Mouse (Mus musculus): Measurements from ENCODE around the gene Hdgfl2. TPM values are rescaled to one million over a fixed set of nuclear protein-coding genes. Genes with fewer than 3 reads are reported as not detected.
A peak's percentile ranks its signal among the peaks of the same experiment; 100 is the strongest.

Hdgfl2 gene
- polyA plus RNA-seq, 1 experiment from 2014 or later = 119 TPM

DNA sequence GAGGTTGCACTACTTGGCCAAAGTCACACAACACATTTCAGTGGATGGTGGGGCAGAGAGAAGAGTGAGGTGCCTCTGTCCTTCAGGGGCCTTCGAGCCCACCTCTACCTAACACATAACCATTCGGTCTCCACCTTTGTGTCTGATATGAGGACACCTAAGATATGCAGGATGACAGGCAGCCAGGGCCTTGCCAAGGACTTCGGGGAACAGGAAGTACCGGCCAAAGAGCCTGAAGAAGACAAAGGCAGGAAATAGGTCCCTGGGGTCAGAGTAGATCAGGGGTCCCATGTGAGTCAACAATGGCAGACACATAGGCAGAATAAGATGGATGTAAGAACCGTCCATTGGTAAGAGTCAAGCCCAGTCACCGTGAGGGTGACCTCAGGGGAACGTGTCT is 57.1 kb downstream of the Hdgfl2 start:
- no peak overlapping the region for H3K4me2 ChIP-seq
- H3K27me3 ChIP-seq = peaks cover 32% of the 10 kb centered on the region
- 72% methylated on average over 7 of the region's 7 CpGs for WGBS

DNA sequence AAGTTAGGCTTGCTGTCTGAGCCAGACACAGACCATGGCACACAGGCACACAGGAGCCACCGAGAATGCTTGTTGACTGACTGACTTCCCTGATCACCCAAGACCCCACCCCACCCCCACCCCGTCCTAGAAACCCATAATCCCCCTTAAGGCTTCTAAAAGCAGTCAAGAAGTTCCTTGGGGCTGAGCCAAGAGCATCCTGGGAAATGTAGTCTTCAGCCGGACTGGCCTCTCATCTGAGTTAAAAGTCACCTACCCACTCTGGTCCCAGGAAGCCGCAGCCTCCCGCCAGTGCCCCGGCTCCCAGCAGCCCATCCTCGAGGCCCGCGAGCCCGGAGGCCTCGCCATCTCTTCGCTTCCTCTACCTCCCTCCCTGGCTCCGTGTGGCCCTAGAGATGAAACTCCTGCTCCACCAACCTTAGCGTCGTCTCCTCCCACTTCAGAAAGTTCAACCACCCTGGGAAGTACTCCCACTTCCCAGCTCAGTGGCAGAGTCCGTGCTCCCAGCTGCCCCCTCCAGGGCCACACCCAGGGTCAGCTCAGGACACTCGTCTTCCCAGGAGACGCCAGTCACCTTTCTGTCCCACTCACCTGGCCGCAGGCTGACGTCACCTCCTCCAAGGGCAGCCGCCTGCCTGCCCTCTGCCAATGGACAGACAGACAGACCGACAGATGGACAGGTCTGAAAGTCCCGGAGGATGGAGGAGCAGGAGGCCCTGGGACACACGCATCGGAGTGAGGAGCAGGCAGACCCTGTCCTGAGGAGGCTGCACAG is 58.6 kb downstream of the Hdgfl2 start:
- Histone ChIP-seq H3K27me3 (peaks cover 46% of the 10 kb centered on the region), H3K4me1 (peaks cover 41% of the 10 kb centered on the region), H3K27ac (no peak overlapping the region), H3K36me3 (no peaks in the 10 kb centered on the region), H3K4me3 (no peak overlapping the region), H3K4me2 (peak overlapping the region; percentile 42; the same call in 1 of the 2 replicates), H3K9me3 (no peaks in the 10 kb centered on the region), H3K9ac (no peak overlapping the region)
- ATAC-seq (ENCODE audit: borderline replicate concordance, extremely low read depth, low FRiP score, low TSS enrichment) = no peak
- 20% methylated on average over 25 of the region's 25 CpGs for WGBS

More for the DNA sequence above, 57.1 kb downstream of the Hdgfl2 start:
- ATAC-seq (ENCODE audit: borderline replicate concordance, extremely low read depth, low FRiP score, low TSS enrichment) = no peak
- no peaks in the 10 kb centered on the region for H3K36me3 ChIP-seq
- no peak overlapping the region for H3K27ac ChIP-seq
- H3K9me3 ChIP-seq = no peaks in the 10 kb centered on the region
- H3K4me3 ChIP-seq = no peak overlapping the region
- H3K4me1 ChIP-seq = peaks cover 31% of the 10 kb centered on the region
- H3K9ac ChIP-seq = no peak overlapping the region

DNA sequence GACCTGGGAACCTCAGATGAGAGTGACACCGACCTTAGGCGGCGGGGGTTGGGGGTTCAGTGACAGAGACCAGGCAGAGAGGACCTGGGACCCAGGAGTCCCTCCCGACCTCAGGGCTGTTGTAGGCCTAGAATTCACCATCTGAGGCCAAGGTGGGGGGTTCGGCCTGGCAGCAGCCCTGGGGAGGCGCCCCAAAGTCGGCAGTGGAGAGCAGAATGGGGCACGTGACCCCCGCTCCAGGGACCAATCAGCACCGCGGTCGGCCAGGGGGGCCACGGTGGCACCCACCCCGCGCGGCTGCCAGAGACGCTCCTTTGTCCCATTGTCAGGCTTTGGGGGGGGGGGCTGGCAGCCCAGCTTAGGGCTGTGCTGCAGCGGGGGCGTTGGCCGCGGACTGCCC is 59.9 kb downstream of the Hdgfl2 start:
- ATAC-seq (ENCODE audit: borderline replicate concordance, extremely low read depth, low FRiP score, low TSS enrichment) = 0 out of 2 replicates have a peak, but pooled peaks have one; percentile 10

DNA sequence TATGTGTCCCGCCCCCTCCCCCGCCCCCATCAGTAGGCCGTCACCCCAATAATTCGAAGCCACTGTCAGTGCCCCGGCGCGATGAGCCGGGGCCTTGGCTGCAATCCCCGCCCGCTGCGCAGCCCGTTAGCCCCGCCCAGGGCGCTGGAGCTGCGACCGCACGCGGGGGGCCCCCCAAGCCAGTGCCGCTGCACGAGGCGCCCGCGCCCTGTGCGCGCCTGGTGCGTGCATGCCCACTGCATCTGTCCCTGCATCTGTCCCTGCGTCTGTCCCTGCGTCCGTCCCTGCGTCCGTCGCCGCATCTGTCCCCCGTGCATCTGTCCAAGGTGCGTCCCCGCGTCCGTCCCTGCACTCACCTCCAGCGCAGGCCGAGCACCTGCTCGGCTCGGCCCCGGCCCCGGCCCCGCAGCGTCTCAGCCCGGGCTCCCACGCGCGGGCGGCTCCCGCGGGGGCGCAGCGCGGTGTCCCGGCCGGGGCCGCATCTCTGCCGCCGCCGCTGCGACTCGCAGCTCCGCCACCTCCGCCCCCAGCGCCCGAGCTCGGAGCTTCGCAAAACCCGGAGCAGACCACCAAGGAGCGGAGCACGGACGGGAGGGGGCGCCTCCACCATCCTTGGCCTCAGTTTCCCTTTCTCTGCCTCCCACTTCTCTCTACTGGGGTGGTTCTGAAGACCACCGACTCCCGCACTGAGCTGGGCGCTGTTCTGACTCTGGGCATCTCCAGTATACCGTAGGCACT is 60.6 kb downstream of the Hdgfl2 start, which contains the start of gene Sema6b:
Sema6b (minus strand) TSS at position 486 of the 738 bp plus-strand sequence.
- Histone ChIP-seq H3K9me3 (no peaks in the 10 kb centered on the region), H3K4me2 (peak within 1 kb of the TSS; percentile 100), H3K4me1 (peaks cover 25% of the 10 kb centered on the region), H3K4me3 (peak within 1 kb of the TSS; percentile 67), H3K9ac (peak within 1 kb of the TSS; percentile 42; the same call in 1 of the 2 replicates), H3K27me3 (peaks cover 65% of the 10 kb centered on the region), H3K27ac (no peak within 1 kb of the TSS), H3K36me3 (no peaks in the 10 kb centered on the region)
- 2% methylated on average over 65 of the region's 79 CpGs for WGBS
- ATAC-seq (ENCODE audit: borderline replicate concordance, extremely low read depth, low FRiP score, low TSS enrichment) = peak; percentile 19; the same call in 1 of the 2 replicates

More for the DNA sequence above, 59.9 kb downstream of the Hdgfl2 start:
- Histone ChIP-seq H3K4me3 (peak overlapping the region; percentile 67), H3K9me3 (no peaks in the 10 kb centered on the region), H3K27me3 (peaks cover 59% of the 10 kb centered on the region), H3K27ac (no peak overlapping the region), H3K4me1 (peaks cover 30% of the 10 kb centered on the region), H3K4me2 (peak overlapping the region; percentile 100), H3K9ac (peak overlapping the region; percentile 42; the same call in 1 of the 2 replicates), H3K36me3 (no peaks in the 10 kb centered on the region)
- WGBS = 9% methylated on average over 21 of the region's 21 CpGs

DNA sequence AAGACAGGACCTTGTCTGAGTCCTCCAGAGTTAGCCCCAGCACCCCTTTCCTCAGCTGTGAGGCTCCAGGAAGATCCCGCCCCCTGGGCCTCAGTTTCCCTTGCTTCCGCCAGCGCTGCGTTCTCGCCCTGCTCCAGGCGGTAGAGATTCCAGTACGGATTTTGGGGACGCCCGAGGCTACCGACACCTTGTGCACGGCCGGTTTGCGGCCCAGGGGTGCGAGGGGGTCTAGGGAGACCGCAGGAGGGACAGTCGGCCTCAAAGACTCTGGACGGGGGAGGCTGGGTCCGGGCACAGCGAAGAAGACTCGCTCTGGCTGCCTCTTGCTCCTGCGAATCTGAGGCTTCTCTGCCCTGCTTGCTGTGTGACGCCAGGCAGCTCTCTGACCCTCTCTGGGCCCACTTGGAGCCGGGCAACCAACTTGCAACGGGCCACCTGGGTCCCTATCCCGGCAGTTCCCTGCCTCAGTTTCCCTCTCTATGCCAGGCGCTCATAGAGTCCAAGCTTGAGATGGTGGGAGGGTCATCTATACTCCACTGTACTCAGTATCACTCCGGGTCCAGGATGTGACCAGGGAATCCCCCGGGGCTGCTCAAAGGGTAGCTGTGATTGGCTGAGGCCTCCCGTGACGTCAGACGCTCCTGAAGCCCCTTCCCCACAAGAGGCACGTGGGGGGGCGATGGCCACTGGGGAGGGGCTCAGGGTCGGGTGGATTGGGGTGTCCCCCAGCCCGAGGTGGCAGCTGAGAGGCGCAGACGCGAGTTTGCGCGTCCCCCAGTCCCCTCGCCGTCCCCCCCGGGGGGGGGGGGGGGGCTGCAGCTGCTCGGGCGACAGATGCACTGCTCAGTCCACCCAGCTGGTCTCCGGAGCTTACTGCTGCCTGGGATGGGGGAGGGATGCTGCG is 62.5 kb downstream of the Hdgfl2 start:
- WGBS = under 1% methylated on average over 44 of the region's 47 CpGs
- H3K4me2 ChIP-seq = peak overlapping the region; percentile 75
- no peaks in the 10 kb centered on the region for H3K9me3 ChIP-seq
- H3K27me3 ChIP-seq = peaks cover 85% of the 10 kb centered on the region
- H3K4me3 ChIP-seq = peak overlapping the region; percentile 37
- no peaks in the 10 kb centered on the region for H3K36me3 ChIP-seq
- no peak overlapping the region for H3K9ac ChIP-seq
- peaks cover 25% of the 10 kb centered on the region for H3K4me1 ChIP-seq
- ATAC-seq (ENCODE audit: borderline replicate concordance, extremely low read depth, low FRiP score, low TSS enrichment) = 0 out of 2 replicates have a peak, but pooled peaks have one; percentile 4
- H3K27ac ChIP-seq = no peak overlapping the region

DNA sequence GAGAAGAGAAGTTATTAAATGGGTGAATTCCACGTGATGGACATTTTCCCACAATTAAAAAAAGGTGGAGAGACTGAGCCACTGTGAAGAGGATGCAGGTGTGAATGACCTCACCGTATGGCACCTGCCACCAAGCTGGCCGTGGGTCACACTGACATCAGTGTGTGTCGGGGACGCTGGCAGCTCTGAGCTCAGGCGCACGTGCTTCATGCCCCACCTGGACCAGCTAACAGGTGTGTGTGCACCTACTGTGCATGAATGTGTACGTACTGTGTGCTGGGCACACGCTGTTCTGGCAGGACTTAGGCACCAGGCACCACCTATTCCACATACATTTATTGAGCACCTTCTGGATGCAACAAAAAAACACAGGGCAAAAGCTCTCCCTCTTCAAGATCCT is 65.1 kb downstream of the Hdgfl2 start:
- Histone ChIP-seq H3K27ac (no peak overlapping the region), H3K4me2 (no peak overlapping the region), H3K36me3 (no peaks in the 10 kb centered on the region), H3K4me1 (peaks cover 23% of the 10 kb centered on the region), H3K9ac (no peak overlapping the region), H3K4me3 (no peak overlapping the region), H3K9me3 (no peaks in the 10 kb centered on the region), H3K27me3 (peaks cover 98% of the 10 kb centered on the region)
- no peak for ATAC-seq (ENCODE audit: borderline replicate concordance, extremely low read depth, low FRiP score, low TSS enrichment)
- WGBS = 56% methylated on average over 9 of the region's 9 CpGs

DNA sequence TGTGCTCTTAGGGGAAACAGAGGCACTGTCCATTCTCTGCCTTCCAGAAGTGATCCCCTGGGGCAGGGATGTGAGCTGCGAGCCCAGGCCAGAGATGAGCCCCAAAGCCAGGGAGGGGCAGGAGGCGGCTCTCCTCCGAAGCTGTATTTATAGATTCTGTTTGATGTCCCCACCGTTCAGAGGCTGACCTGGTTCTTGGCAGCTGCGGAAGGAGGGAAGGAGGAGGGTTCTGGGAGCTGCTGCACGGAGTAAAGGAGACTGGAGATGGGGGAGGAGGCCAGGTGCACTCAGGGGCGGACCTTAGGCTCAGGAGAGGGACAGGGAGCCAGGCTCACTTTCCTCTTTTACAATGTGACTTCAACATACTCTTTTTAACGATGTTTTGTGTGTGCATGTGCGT is 66.7 kb downstream of the Hdgfl2 start:
- Histone ChIP-seq H3K4me3 (no peak overlapping the region), H3K27ac (no peak overlapping the region), H3K9me3 (no peaks in the 10 kb centered on the region), H3K4me2 (no peak overlapping the region), H3K4me1 (peaks cover 17% of the 10 kb centered on the region), H3K36me3 (no peaks in the 10 kb centered on the region), H3K27me3 (peaks cover 97% of the 10 kb centered on the region), H3K9ac (no peak overlapping the region)
- ATAC-seq (ENCODE audit: borderline replicate concordance, extremely low read depth, low FRiP score, low TSS enrichment) = no peak
- WGBS = 25% methylated on average over 9 of the region's 9 CpGs

DNA sequence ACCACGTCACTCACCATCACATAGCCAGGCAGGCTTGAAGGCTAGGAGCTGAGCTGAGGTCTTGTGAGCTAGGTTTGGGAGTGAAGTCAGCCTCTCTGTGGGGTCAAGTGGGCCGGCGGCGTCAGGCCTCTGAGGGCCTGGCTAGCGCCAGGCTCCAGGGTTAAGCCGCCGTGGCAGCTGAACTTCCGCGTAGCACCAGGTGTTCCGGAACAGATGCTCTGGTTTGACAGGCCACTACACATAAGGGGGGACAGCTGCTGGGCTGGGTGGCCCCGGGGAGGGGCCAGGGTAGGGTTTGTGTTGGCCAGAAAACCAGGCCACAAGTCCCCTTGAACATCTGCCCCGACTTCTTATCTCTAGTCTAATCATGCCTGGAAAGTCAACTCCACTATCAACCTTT is 68.0 kb downstream of the Hdgfl2 start:
- Histone ChIP-seq H3K27me3 (peaks cover 90% of the 10 kb centered on the region), H3K9ac (no peak overlapping the region), H3K4me1 (peaks cover 7% of the 10 kb centered on the region), H3K4me2 (no peak overlapping the region), H3K36me3 (no peaks in the 10 kb centered on the region), H3K27ac (no peak overlapping the region), H3K9me3 (no peaks in the 10 kb centered on the region), H3K4me3 (no peak overlapping the region)
- no peak for ATAC-seq (ENCODE audit: borderline replicate concordance, extremely low read depth, low FRiP score, low TSS enrichment)
- WGBS = 34% methylated on average over 12 of the region's 12 CpGs

DNA sequence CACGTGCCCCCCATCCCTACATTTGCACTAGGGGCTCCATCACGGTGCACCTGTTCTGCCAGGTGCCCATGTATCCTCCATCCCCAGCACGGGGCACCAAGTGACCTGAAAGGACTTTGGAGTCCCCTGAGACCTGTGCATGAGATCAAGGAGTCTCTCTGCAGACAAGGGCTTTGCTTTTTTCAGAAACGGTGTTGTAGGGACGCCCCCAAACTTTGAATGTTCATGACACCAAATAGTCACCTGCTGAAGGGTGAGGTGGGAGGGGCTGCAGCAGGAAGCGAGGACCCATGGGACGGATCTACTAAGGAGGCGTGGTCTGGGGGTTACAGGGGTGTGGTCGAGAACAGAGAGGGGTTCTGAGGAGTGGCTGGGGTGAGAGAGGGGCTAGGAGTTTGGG is 68.8 kb downstream of the Hdgfl2 start:
- Histone ChIP-seq H3K4me1 (0 out of 2 replicates have a peak, but pooled peaks cover 6% of the 10 kb centered on the region), H3K36me3 (no peaks in the 10 kb centered on the region), H3K9me3 (no peaks in the 10 kb centered on the region), H3K27me3 (peaks cover 89% of the 10 kb centered on the region), H3K27ac (no peak overlapping the region), H3K4me2 (peak overlapping the region; percentile 51), H3K9ac (no peak overlapping the region), H3K4me3 (0 out of 2 replicates have a peak overlapping the region, but pooled peaks have one; percentile 15)
- 16% methylated on average over 9 of the region's 9 CpGs for WGBS
- ATAC-seq (ENCODE audit: borderline replicate concordance, extremely low read depth, low FRiP score, low TSS enrichment) = no peak

DNA sequence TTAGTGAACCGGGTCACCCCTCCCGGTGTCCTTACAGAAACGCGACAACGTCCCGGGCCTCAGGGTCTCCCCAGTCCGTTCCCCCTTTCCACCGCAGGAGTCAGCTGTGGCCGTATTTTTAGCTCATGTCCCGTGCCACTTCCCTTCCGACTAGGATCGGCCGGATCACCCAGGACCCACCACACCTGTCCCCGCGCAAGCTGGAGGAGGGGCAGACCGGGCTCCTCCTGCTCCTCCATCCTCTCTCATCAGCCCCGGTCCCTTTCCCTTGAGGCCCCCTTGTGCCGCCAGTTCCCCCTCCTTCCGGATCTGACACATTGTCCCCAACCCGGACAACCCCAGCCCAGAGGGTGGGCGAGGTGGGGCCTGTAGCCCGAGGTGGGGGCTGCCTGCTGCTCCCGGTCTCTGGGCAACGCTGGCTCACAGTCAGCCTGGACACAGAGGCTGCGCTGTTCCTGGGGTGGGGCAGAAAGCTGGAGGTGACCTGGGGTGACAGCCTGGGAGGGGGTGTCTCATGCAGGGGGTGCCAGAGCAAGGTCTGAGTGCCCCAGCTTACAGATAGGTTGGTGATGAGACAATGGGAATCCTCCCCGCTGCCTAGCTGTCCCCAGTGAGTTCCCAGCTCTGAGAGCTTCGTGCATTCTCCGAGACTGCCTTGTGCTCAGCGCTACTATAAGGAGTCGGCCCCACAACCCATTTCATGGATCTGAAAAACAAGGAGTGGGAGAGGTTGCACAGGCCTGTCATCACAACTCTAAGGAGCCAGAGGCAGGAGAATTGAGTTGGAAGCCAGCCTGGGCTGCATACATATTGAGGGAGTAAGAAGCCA is 69.6 kb downstream of the Hdgfl2 start:
- Histone ChIP-seq H3K4me2 (peak overlapping the region; percentile 51), H3K9me3 (no peaks in the 10 kb centered on the region), H3K27me3 (peaks cover 86% of the 10 kb centered on the region), H3K4me3 (peak overlapping the region; percentile 15; the same call in 1 of the 2 replicates), H3K4me1 (peaks cover 11% of the 10 kb centered on the region; the same call in 1 of the 2 replicates), H3K27ac (no peak overlapping the region), H3K36me3 (no peaks in the 10 kb centered on the region), H3K9ac (no peak overlapping the region)
- ATAC-seq (ENCODE audit: borderline replicate concordance, extremely low read depth, low FRiP score, low TSS enrichment) = peak; percentile 15; the same call in 1 of the 2 replicates
- WGBS = 2% methylated on average over 30 of the region's 30 CpGs

Measured in lung, embryonic 15.5 days (tissue).